Mouse (Mus musculus): ENCODE results near the gene Klra3. TPM values are rescaled to one million over a fixed set of nuclear protein-coding genes. Genes with fewer than 3 reads are reported as not detected.

Klra3 gene
- polyA plus RNA-seq (2012; rRNA removed), result not detected in 2 replicates

DNA sequence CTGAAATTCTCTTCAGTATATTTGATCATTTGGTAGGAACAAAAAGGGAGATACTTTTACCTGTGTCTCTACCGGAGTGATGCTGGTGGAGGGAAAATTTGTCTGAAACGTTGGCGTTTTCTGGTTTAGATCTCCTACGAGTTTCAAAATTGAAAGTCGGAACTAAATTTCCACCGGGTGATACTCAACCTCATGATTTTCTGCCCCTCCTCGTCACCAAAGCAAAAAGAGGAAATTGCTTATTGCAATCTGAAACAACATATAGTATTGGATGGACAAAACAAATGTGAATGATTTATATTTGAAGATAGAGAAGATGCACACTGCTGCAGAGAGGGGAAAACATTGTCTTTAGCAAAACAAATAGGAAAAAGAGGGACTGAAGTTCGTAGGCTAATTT lies at the start of gene Klra3:
Klra3 (minus strand) TSS at position 164 of the 400 bp plus-strand sequence.

DNA sequence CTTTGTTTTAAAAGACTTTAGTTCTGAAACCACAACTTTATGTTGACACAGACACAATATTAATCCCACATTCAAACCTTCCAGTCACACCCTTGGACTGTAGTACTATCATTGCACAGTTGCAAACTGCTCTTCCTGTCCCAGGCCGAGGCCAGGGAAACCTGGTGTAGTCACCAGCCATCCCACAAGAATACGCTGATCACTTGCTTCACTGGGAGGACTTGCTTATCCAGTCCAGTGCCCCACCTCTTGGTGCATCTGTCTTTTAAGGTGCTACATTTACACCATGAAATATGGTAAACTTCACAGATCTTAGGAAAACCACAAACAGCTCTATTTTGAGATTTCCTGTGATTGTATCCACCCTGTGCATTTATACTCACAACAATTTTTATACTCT lies 49.4 kb upstream of the Klra3 start, which contains the start of gene Klra1:
Klra1 (minus strand) TSS at position 125 of the 400 bp plus-strand sequence.

DNA sequence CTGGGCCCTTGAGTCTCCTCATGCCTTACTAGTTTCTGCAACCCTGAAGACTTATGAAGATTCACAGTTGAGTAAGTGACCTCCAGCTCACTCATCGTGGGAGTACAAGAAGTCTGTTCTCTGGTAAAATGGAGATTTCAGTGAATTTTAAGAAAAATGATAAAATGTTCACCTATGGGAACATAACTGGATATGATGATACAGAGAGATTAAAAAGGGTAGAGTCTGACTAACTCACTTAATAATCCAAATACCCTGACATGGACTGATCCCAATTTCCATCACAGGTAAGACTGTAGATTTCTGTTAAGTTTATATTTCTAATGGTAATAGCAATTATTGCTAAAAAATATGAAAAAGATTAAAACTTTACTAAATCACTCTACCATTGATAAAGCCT lies 55.5 kb downstream of the Klra3 start, which contains the start of gene Klra10:
Klra10 (minus strand) TSS at position 101 of the 400 bp plus-strand sequence.

Other genes with a start within 250 kb of the Klra3 start
- gene Klra8, start 207.7 kb downstream of the Klra3 start, polyA plus RNA-seq (2012; rRNA removed), result 0.12 TPM in 1 of 2 replicates, not detected in the other
- not detected in 2 replicates for gene Klra9, start 144.5 kb downstream of the Klra3 start, polyA plus RNA-seq (2012; rRNA removed)
- not detected in 2 replicates for gene Klra7, start 104.3 kb downstream of the Klra3 start, polyA plus RNA-seq (2012; rRNA removed)
- not detected in 2 replicates for gene Klra10, start 55.6 kb downstream of the Klra3 start, polyA plus RNA-seq (2012; rRNA removed)
- not detected in 2 replicates for gene Klra1, start 49.3 kb upstream of the Klra3 start, polyA plus RNA-seq (2012; rRNA removed)

Measured in ovary, adult 2 months (tissue).